Mouse (Mus musculus) brain, embryonic 14.5 days (tissue): Measurements from ENCODE around the gene Barhl2.

Experiments
- CTCF ChIP-seq: fragments of 200-500 bp; IDR thresholded peaks from 2 replicates; pipeline ENCODE4 v1.5.1; 2012; ENCODE audit warnings: inconsistent platforms, mild to moderate bottlenecking, moderate library complexity, borderline replicate concordance; ENCODE audit not compliant: insufficient read depth, insufficient read length; ENCODE audit errors: extremely low read depth
- POLR2A ChIP-seq: fragments of 200-500 bp; IDR thresholded peaks from 2 replicates; pipeline ENCODE4 v1.6.1; 2012; ENCODE audit warnings: mild to moderate bottlenecking, inconsistent platforms, borderline replicate concordance; ENCODE audit not compliant: poor library complexity, insufficient read depth, insufficient read length, severe bottlenecking; ENCODE audit errors: extremely low read depth

- no peak for TF ChIP-seq POLR2A
- no peak for TF ChIP-seq CTCF
Measured at GRCm38 (mm10) chr5:106453181-106453885, 4.6 kb downstream of the Barhl2 start.
